Mouse (Mus musculus) MEL (cell line): Measurements from ENCODE around the gene Epb41l1. TPM values are rescaled to one million over a fixed set of nuclear protein-coding genes. Genes with fewer than 3 reads are reported as not detected.

ENCODE experiments used
- DNase-seq: peaks from one replicate; pipeline ENCODE4 v3.0.0; 2011; ENCODE audit warnings: low read depth, low spot score
- H3K27ac ChIP-seq: 2 replicates; pipeline ENCODE4 v1.5.1; 2012; ENCODE audit warnings: low read depth, mild to moderate bottlenecking, control low read depth, low read length, moderate library complexity; ENCODE audit not compliant: control insufficient read depth
- H3K27me3 ChIP-seq, 2 experiments: fragments of 150-350 bp in 1 of 2; sonication (generic) in 1 of 2; 2 replicates each; pipeline ENCODE4 v1.6.1; 2012; ENCODE audit warnings: low read length in 2 of 2, mild to moderate bottlenecking in 2 of 2, improper control_type of control experiment in 1 of 2, moderate library complexity in 1 of 2; ENCODE audit not compliant: insufficient read depth in 2 of 2, control insufficient read depth in 1 of 2
- H3K36me3 ChIP-seq, 2 experiments: 2 replicates each; pipeline ENCODE4 v1.6.1; 2012 to 2014; ENCODE audit warnings: low read length in 2 of 2, improper control_type of control experiment in 1 of 2, inconsistent platforms in 1 of 2, mild to moderate bottlenecking in 1 of 2; ENCODE audit not compliant: insufficient read depth in 2 of 2, control insufficient read depth in 1 of 2
- H3K4me1 ChIP-seq, 2 experiments: fragments of 150-350 bp in 1 of 2; sonication (generic) in 1 of 2; 2 replicates each; pipeline ENCODE4 v1.6.1; 2012; ENCODE audit warnings: low read length in 2 of 2, improper control_type of control experiment in 1 of 2, mild to moderate bottlenecking in 1 of 2; ENCODE audit not compliant: insufficient read depth in 2 of 2, control insufficient read depth in 1 of 2
- H3K4me3 ChIP-seq, 2 experiments: fragments of 150-350 bp in 1 of 2; sonication (generic) in 1 of 2; 2 replicates each; pipeline ENCODE4 v1.5.1; 2012; ENCODE audit warnings: low read depth in 2 of 2, low read length in 2 of 2, mild to moderate bottlenecking in 2 of 2, moderate library complexity in 2 of 2, control low read depth in 1 of 2, improper control_type of control experiment in 1 of 2; ENCODE audit not compliant: control insufficient read depth in 1 of 2, insufficient read depth in 1 of 2
- H3K79me2 ChIP-seq: 2 replicates; pipeline ENCODE4 v1.6.1; 2012; ENCODE audit warnings: mild to moderate bottlenecking, low read length, moderate library complexity; ENCODE audit not compliant: control insufficient read depth, poor library complexity, insufficient read depth
- H3K9ac ChIP-seq: 2 replicates; pipeline ENCODE4 v1.6.1; 2012; ENCODE audit warnings: low read depth, mild to moderate bottlenecking, control low read depth, low read length, moderate library complexity; ENCODE audit not compliant: control insufficient read depth, poor library complexity, severe bottlenecking
- H3K9me3 ChIP-seq: fragments of 150-350 bp; sonication (generic); replicated peaks from 2 replicates; pipeline ENCODE4 v1.6.1; 2012; ENCODE audit warnings: mild to moderate bottlenecking, low read length, improper control_type of control experiment, moderate library complexity; ENCODE audit not compliant: insufficient read depth
- CHD1 ChIP-seq: IDR thresholded peaks from 2 replicates; pipeline ENCODE4 v1.6.1; 2012; ENCODE audit warnings: low read depth, mild to moderate bottlenecking, inconsistent platforms, low read length, improper control_type of control experiment
- CHD2 ChIP-seq: IDR thresholded peaks from 2 replicates; pipeline ENCODE4 v1.6.1; 2011; ENCODE audit warnings: low read length, improper control_type of control experiment
- CTCF ChIP-seq, 3 experiments: IDR thresholded peaks in 2 of 3; conservative IDR thresholded peaks in 1 of 3; 2 replicates each; pipeline ENCODE4 v1.5.1; 2011 to 2012; ENCODE audit warnings: low read length in 3 of 3, low read depth in 2 of 3, mild to moderate bottlenecking in 2 of 3, improper control_type of control experiment in 1 of 3, inconsistent platforms in 1 of 3, mixed read lengths in 1 of 3, moderate library complexity in 1 of 3; ENCODE audit not compliant: control insufficient read depth in 1 of 3, insufficient read depth in 1 of 3, poor library complexity in 1 of 3, severe bottlenecking in 1 of 3
- E2F4 ChIP-seq: IDR thresholded peaks from 2 replicates; pipeline ENCODE4 v1.6.1; 2011; ENCODE audit warnings: low read depth, low read length, improper control_type of control experiment, borderline replicate concordance
- EP300 ChIP-seq, 2 experiments: IDR thresholded peaks; 2 replicates each; pipeline ENCODE4 v1.6.1; 2011; ENCODE audit warnings: improper control_type of control experiment in 2 of 2, low read length in 2 of 2, low read depth in 1 of 2, mild to moderate bottlenecking in 1 of 2
- GABPA ChIP-seq: IDR thresholded peaks from 2 replicates; pipeline ENCODE4 v1.6.1; 2012; ENCODE audit warnings: low read depth, mild to moderate bottlenecking, inconsistent platforms, low read length, improper control_type of control experiment, moderate library complexity
- KAT2A ChIP-seq: conservative IDR thresholded peaks from 2 replicates; pipeline ENCODE4 v1.6.1; 2012; ENCODE audit warnings: low read depth, low read length, improper control_type of control experiment, inconsistent platforms
- MAFK ChIP-seq: IDR thresholded peaks from 2 replicates; pipeline ENCODE4 v1.6.1; 2011; ENCODE audit warnings: low read depth, mild to moderate bottlenecking, low read length, improper control_type of control experiment, borderline replicate concordance
- MAX ChIP-seq: IDR thresholded peaks from 2 replicates; pipeline ENCODE4 v1.6.1; 2011; ENCODE audit warnings: low read length, improper control_type of control experiment
- MAZ ChIP-seq: IDR thresholded peaks from 2 replicates; pipeline ENCODE4 v1.6.1; 2012; ENCODE audit warnings: low read depth, mild to moderate bottlenecking, inconsistent platforms, low read length, improper control_type of control experiment
- MYB ChIP-seq: IDR thresholded peaks from 2 replicates; pipeline ENCODE4 v1.6.1; 2011; ENCODE audit warnings: mild to moderate bottlenecking, low read depth, low read length, improper control_type of control experiment
- NELFE ChIP-seq: IDR thresholded peaks from 2 replicates; pipeline ENCODE4 v1.6.1; 2011; ENCODE audit warnings: low read depth, low read length, improper control_type of control experiment
- NRF1 ChIP-seq: IDR thresholded peaks from 2 replicates; pipeline ENCODE4 v1.6.1; 2014; ENCODE audit warnings: low read depth, mild to moderate bottlenecking, inconsistent platforms, low read length, improper control_type of control experiment, moderate library complexity; ENCODE audit not compliant: poor library complexity, insufficient read depth, severe bottlenecking
- POLR2A ChIP-seq, 2 experiments: IDR thresholded peaks; 2 replicates each; pipeline ENCODE4 v1.6.1; 2011 to 2012; ENCODE audit warnings: low read length in 2 of 2, mild to moderate bottlenecking in 2 of 2, control low read depth in 1 of 2, improper control_type of control experiment in 1 of 2, low read depth in 1 of 2, moderate library complexity in 1 of 2; ENCODE audit not compliant: control insufficient read depth in 1 of 2, insufficient read depth in 1 of 2, poor library complexity in 1 of 2
- POLR2AphosphoS2 ChIP-seq: IDR thresholded peaks from 2 replicates; pipeline ENCODE4 v1.6.1; 2011; ENCODE audit warnings: low read length, improper control_type of control experiment
- SMC3 ChIP-seq: IDR thresholded peaks from 2 replicates; pipeline ENCODE4 v1.6.1; 2011; ENCODE audit warnings: low read depth, low read length, improper control_type of control experiment
- TAL1 ChIP-seq: IDR thresholded peaks from 2 replicates; pipeline ENCODE4 v1.6.1; 2012; ENCODE audit warnings: mild to moderate bottlenecking, inconsistent platforms, low read length, moderate library complexity, mixed read lengths
- TBP ChIP-seq: IDR thresholded peaks from 2 replicates; pipeline ENCODE4 v1.8.0; 2011; ENCODE audit warnings: low read depth, low read length, improper control_type of control experiment
- UBTF ChIP-seq: IDR thresholded peaks from 2 replicates; pipeline ENCODE4 v1.6.1; 2012; ENCODE audit warnings: low read depth, mild to moderate bottlenecking, inconsistent platforms, low read length, improper control_type of control experiment, moderate library complexity, borderline replicate concordance; ENCODE audit not compliant: insufficient read depth
- USF1 ChIP-seq: IDR thresholded peaks from 2 replicates; pipeline ENCODE4 v1.6.1; 2014; ENCODE audit warnings: low read depth, mild to moderate bottlenecking, inconsistent platforms, low read length, improper control_type of control experiment, moderate library complexity
- USF2 ChIP-seq, 2 experiments: IDR thresholded peaks; 2 replicates each; pipeline ENCODE4 v1.6.1; 2011 to 2012; ENCODE audit warnings: improper control_type of control experiment in 2 of 2, low read length in 2 of 2, borderline replicate concordance in 1 of 2, inconsistent platforms in 1 of 2, low read depth in 1 of 2, mild to moderate bottlenecking in 1 of 2; ENCODE audit not compliant: insufficient read depth in 1 of 2
- ZC3H11A ChIP-seq: IDR thresholded peaks from 2 replicates; pipeline ENCODE4 v1.6.1; 2012; ENCODE audit warnings: low read depth, mild to moderate bottlenecking, inconsistent platforms, low read length, improper control_type of control experiment
- ZNF384 ChIP-seq: IDR thresholded peaks from 2 replicates; pipeline ENCODE4 v1.6.1; 2012; ENCODE audit warnings: low read depth, mild to moderate bottlenecking, inconsistent platforms, low read length, improper control_type of control experiment
- polyA plus RNA-seq, 2 experiments: library from polyadenylated mRNA; stranded (reverse) in 1 of 2; unstranded in 1 of 2; fragments of >175 nt in 1 of 2; fragments of >200 nt in 1 of 2; gene quantifications; 2 replicates each; pipeline versions ENCODE4 v1.2.1 to v1.2.4; 2012; ENCODE audit warnings: low replicate concordance in 2 of 2, low read depth in 1 of 2; ENCODE audit not compliant: insufficient read length in 2 of 2, insufficient read depth in 1 of 2, missing spikeins in 1 of 2
- total RNA-seq: library from RNA; depleted of rRNA; stranded (reverse); fragments of 300-350 nt; gene quantifications from 2 replicates; pipeline ENCODE4 v1.2.3, GENCODE M21; 2012

Gene Epb41l1
- total and polyA plus RNA-seq, 3 experiments, result 1.5 to 7.3 TPM; not detected in 1

DNA sequence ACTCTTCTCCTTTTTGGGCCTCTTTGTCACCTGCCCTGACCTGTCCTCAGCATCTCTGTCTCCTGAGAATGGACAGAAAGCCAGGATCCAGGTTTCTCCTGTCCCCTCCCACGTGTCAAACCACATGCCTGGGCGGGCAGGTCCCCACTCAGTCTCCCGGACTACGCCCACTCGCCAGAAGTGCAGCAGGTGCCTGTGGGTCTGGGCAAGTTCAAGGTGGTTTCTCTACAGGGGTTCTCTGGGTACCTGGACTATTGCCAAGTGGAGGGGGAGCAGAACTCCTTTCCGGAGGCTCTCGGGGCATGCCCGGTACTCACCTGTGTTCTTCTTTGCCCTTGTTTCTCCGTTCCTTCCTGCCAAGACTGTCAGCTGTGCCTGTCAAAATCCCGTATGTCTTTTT lies 9.1 kb downstream of the Epb41l1 start:
- H3K27ac ChIP-seq, result no peak overlapping the region
- no peak overlapping the region for H3K9ac ChIP-seq
- no peak for DNase-seq
- no peaks in the 10 kb centered on the region for H3K79me2 ChIP-seq
- peaks cover 0 to 1% of the 10 kb centered on the region in 2 experiments; a peak in 1 of 4 replicates for H3K27me3 ChIP-seq
- H3K9me3 ChIP-seq, result no peaks in the 10 kb centered on the region
- no peaks in the 10 kb centered on the region for H3K36me3 ChIP-seq
- no peak overlapping the region for H3K4me3 ChIP-seq
- H3K4me1 ChIP-seq, result no peaks in the 10 kb centered on the region
- no peak for TF ChIP-seq SMC3
- no peak for TF ChIP-seq CHD1
- no peak for TF ChIP-seq POLR2AphosphoS2
- TF ChIP-seq POLR2A (IDR thresholded peaks at IDR 0.05; ENCODE audit: control insufficient read depth in 1 of 2, insufficient read depth in 1 of 2, low read depth in 1 of 2, low read length in 2 of 2, poor library complexity in 1 of 2), result no peak
- TF ChIP-seq GABPA, result no peak
- TF ChIP-seq USF2 (IDR thresholded peaks at IDR 0.05; ENCODE audit: borderline replicate concordance in 1 of 2, insufficient read depth in 1 of 2, low read depth in 1 of 2, low read length in 2 of 2), result no peak
- TF ChIP-seq ZNF384, result no peak
- TF ChIP-seq CHD2, result no peak
- no peak for TF ChIP-seq ZC3H11A
- no peak for TF ChIP-seq MAX
- no peak for TF ChIP-seq MYB
- TF ChIP-seq UBTF, result no peak
- TF ChIP-seq KAT2A, result no peak
- no peak for TF ChIP-seq USF1
- TF ChIP-seq TBP, result no peak

DNA sequence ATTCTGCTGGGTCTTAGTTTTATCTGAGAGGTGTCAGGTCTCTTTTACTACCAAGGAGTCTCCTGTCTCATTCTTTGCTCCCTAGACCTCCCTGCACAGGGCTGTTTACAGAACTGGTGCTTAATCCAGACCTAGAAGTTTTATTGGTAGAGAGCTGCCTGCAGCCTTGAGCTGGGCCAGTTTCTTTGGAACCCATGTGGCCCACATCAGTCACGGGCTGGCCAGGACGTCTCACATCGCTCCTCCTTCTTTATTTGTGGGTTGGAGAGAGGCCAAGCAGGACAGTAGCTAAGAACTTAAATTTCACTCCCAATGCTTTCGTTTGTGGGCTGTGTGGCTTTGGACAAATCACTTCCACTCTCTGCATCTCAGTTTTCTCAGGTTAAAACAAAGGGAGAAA lies 9.6 kb downstream of the Epb41l1 start:
- H3K9me3 ChIP-seq, result no peaks in the 10 kb centered on the region
- H3K79me2 ChIP-seq, result no peaks in the 10 kb centered on the region
- no peak overlapping the region for H3K9ac ChIP-seq
- DNase-seq, result no peak
- H3K27ac ChIP-seq, result no peak overlapping the region
- H3K27me3 ChIP-seq, result peaks cover 0 to 1% of the 10 kb centered on the region in 2 experiments; a peak in 1 of 4 replicates
- no peak overlapping the region for H3K4me3 ChIP-seq
- TF ChIP-seq TAL1, result no peak
- TF ChIP-seq MAZ, result no peak
- TF ChIP-seq NELFE, result no peak
- no peak for TF ChIP-seq MAFK
- no peak for TF ChIP-seq CTCF (IDR thresholded peaks at IDR 0.05 in 2 of 3, conservative IDR thresholded peaks at IDR 0.05 in 1 of 3; ENCODE audit: control insufficient read depth in 1 of 3, insufficient read depth in 1 of 3, low read depth in 2 of 3, low read length in 3 of 3, poor library complexity in 1 of 3, severe bottlenecking in 1 of 3)
- TF ChIP-seq MYB, result no peak
- no peak for TF ChIP-seq CHD1
- no peak for TF ChIP-seq SMC3
- no peak for TF ChIP-seq ZC3H11A
- no peak for TF ChIP-seq E2F4
- TF ChIP-seq NRF1, result no peak
- no peak for TF ChIP-seq EP300 (IDR thresholded peaks at IDR 0.05; ENCODE audit: low read depth in 1 of 2, low read length in 2 of 2)
- no peak for TF ChIP-seq POLR2AphosphoS2
- no peak for TF ChIP-seq ZNF384
- no peak for TF ChIP-seq USF1
- H3K36me3 ChIP-seq, result no peaks in the 10 kb centered on the region
- H3K4me1 ChIP-seq, result no peaks in the 10 kb centered on the region
